In the genomic region with DNA sequence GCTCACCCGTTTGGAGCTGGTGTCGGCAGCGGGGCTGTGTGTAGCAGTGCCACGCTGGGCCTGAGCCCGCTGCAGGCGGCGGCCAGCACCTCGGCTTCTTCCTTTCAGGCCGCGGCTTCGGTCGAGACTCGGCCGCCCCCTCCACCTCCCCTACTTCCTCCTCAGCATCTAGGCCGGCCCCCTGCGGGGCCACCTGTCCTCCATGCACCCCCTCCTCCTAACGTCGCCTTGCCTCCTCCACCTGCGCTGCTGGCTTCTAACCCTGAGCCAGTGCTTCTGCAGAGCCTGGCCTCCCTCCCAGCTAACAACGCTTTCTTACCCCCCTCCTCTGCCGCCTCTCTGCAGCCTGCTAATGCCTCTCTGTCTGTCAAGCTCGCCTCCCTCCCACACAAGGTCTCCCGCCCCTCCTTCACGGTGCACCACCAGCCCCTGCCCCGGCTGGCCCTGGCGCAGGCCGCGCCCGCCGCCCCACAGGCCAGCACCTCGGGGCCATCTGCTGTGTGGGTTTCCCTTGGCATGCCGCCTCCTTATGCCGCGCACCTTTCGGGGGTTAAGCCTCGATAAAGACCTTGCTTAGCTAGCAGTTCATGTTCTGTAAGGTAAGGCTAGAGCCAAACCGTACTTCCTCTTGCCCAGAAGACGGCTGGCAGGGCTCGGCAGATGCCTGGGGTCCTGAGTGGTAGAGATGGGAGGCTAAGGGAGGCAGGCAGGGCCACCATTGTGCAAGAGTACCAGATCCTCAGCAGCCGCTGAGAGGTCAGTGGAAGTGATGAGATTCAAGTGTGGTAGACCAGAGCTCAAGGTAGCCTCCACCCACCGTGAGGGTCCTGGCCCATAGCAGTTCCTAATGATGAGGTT, we compare ENCODE assay signal across 8 mouse cellular contexts. TPM values are rescaled to one million over a fixed set of nuclear protein-coding genes. Genes with fewer than 3 reads are reported as not detected.
DNase-seq lines count a peak whose midpoint lies in the region; ATAC-seq lines count a peak whose summit lies in the region.

No protein-coding gene starts in this region.

- no peaks in the 10 kb centered on the region for H3K9me3 ChIP-seq in heart, embryonic 10.5 days
- H3K9me3 ChIP-seq in midbrain, embryonic 13.5 days = no peaks in the 10 kb centered on the region
- H3K9me3 ChIP-seq in midbrain, embryonic 15.5 days = no peaks in the 10 kb centered on the region

- 0 out of 2 replicates have a peak overlapping the region, but pooled peaks have one; percentile 10 for H3K9ac ChIP-seq in midbrain, embryonic 13.5 days (replicated peaks)
- no peak overlapping the region for H3K9ac ChIP-seq in midbrain, embryonic 15.5 days

- no peak overlapping the region for H3K4me2 ChIP-seq in midbrain, embryonic 13.5 days (replicated peaks)
- H3K4me2 ChIP-seq in midbrain, embryonic 15.5 days = no peak overlapping the region

- intact Hi-C loops in gastrocnemius, postnatal 14 days (cut with DNase I; ENCODE audit: low total_unique reads) = loop anchor here (5.0 kb wide), 1 partner anchor 45 kb away; no protein-coding TSS in a partner anchor

- H3K27me3 ChIP-seq in heart, embryonic 10.5 days (ENCODE audit: insufficient read depth, poor library complexity, severe bottlenecking) = no peaks in the 10 kb centered on the region
- no peaks in the 10 kb centered on the region for H3K27me3 ChIP-seq in midbrain, embryonic 13.5 days
- H3K27me3 ChIP-seq in midbrain, embryonic 15.5 days (replicated peaks) = no peaks in the 10 kb centered on the region

- H3K36me3 ChIP-seq in heart, embryonic 10.5 days = peaks cover 92% of the 10 kb centered on the region
- peaks cover 92% of the 10 kb centered on the region for H3K36me3 ChIP-seq in midbrain, embryonic 13.5 days
- H3K36me3 ChIP-seq in midbrain, embryonic 15.5 days (replicated peaks) = peaks cover 70% of the 10 kb centered on the region

- H3K4me3 ChIP-seq in heart, embryonic 10.5 days = peak overlapping the region; percentile 3; the same call in 1 of the 2 replicates
- H3K4me3 ChIP-seq in midbrain, embryonic 13.5 days (replicated peaks) = no peak overlapping the region
- no peak overlapping the region for H3K4me3 ChIP-seq in midbrain, embryonic 15.5 days

- peaks cover 43% of the 10 kb centered on the region for H3K4me1 ChIP-seq in heart, embryonic 10.5 days
- H3K4me1 ChIP-seq in midbrain, embryonic 13.5 days (replicated peaks) = peaks cover 19% of the 10 kb centered on the region
- H3K4me1 ChIP-seq in midbrain, embryonic 15.5 days = peaks cover 17% of the 10 kb centered on the region

- 76% methylated on average over 41 of the region's 41 CpGs for WGBS in heart, embryonic 10.5 days
- 81% methylated on average over 41 of the region's 41 CpGs for WGBS in midbrain, embryonic 13.5 days
- WGBS in midbrain, embryonic 15.5 days = 72% methylated on average over 41 of the region's 41 CpGs

- H3K27ac ChIP-seq in heart, embryonic 10.5 days = peak overlapping the region; percentile 65
- no peak overlapping the region for H3K27ac ChIP-seq in midbrain, embryonic 13.5 days
- no peak overlapping the region for H3K27ac ChIP-seq in midbrain, embryonic 15.5 days

- no peak for DNase-seq in heart, embryonic 10.5 days (ENCODE audit: low spot score)
- DNase-seq in heart, adult 9 months (ENCODE audit: low spot score in 2 of 2) = no peak
- DNase-seq in cerebellum, postnatal 14 days = peak; percentile 84 to 85
- peak; percentile 68 for DNase-seq in thymus, postnatal 0 days (ENCODE audit: low spot score)
- no peak for DNase-seq in gastrocnemius, postnatal 14 days

- ATAC-seq in midbrain, embryonic 13.5 days = no peak
- ATAC-seq in midbrain, embryonic 15.5 days (replicated peaks) = no peak; the same call in 1 of the 2 replicates
- no peak for ATAC-seq in erythroid progenitor cell, adult 5-6 weeks (replicated peaks; ENCODE audit: low FRiP score, poor library complexity, severe bottlenecking)

RNA-seq across cellular contexts. Expression of gene Sf3a2, which starts 5.6 kb away (rescaled TPM):
- polyA plus RNA-seq in heart, embryonic 10.5 days (2016; fragmentation: Nextera tagmentation; extraction: Ambion mirVana) = 70.6 and 84.1 TPM in 2 replicates
- polyA plus RNA-seq in midbrain, embryonic 13.5 days (2015; fragmentation: Nextera tagmentation; extraction: Ambion mirVana) = 64.1 and 64.9 TPM in 2 replicates
- 60.3 and 62.6 TPM in 2 replicates for polyA plus RNA-seq in midbrain, embryonic 15.5 days (2015; fragmentation: Nextera tagmentation; extraction: Ambion mirVana)
- polyA plus RNA-seq in thymus, postnatal 0 days (2015; fragmentation: Nextera tagmentation; extraction: Ambion mirVana) = 62.7 and 80.3 TPM in 2 replicates
- total RNA-seq in gastrocnemius, postnatal 14 days (2021) = 10 to 100 TPM; 23.6 to 30.0 TPM
- 34.2 and 48.6 TPM in 2 replicates for total RNA-seq in erythroid progenitor cell, adult 5-6 weeks (2015; ENCODE audit: low replicate concordance)
- 16.8 and 18.1 TPM in 2 replicates for total RNA-seq in erythroid progenitor cell, adult 5-6 weeks (2017; ENCODE audit: low replicate concordance)

RNA-seq across cellular contexts. Expression of gene Plekhj1, which starts 6.0 kb away (rescaled TPM):
- 116 and 151 TPM in 2 replicates for polyA plus RNA-seq in heart, embryonic 10.5 days (2016; fragmentation: Nextera tagmentation; extraction: Ambion mirVana)
- polyA plus RNA-seq in midbrain, embryonic 13.5 days (2015; fragmentation: Nextera tagmentation; extraction: Ambion mirVana) = 131 and 150 TPM in 2 replicates
- 130 and 147 TPM in 2 replicates for polyA plus RNA-seq in midbrain, embryonic 15.5 days (2015; fragmentation: Nextera tagmentation; extraction: Ambion mirVana)
- polyA plus RNA-seq in thymus, postnatal 0 days (2015; fragmentation: Nextera tagmentation; extraction: Ambion mirVana) = 137 and 140 TPM in 2 replicates
- 10 to 100 TPM; 21.4 to 23.1 TPM for total RNA-seq in gastrocnemius, postnatal 14 days (2021)
- total RNA-seq in erythroid progenitor cell, adult 5-6 weeks (2015; ENCODE audit: low replicate concordance) = 71.0 and 81.7 TPM in 2 replicates
- 18.9 and 38.1 TPM in 2 replicates for total RNA-seq in erythroid progenitor cell, adult 5-6 weeks (2017; ENCODE audit: low replicate concordance)

RNA-seq across cellular contexts. Expression of gene Amh, which starts 12.6 kb away (rescaled TPM):
- polyA plus RNA-seq in heart, embryonic 10.5 days (2016; fragmentation: Nextera tagmentation; extraction: Ambion mirVana) = not detected in 2 replicates
- polyA plus RNA-seq in midbrain, embryonic 13.5 days (2015; fragmentation: Nextera tagmentation; extraction: Ambion mirVana) = not detected in 2 replicates
- polyA plus RNA-seq in midbrain, embryonic 15.5 days (2015; fragmentation: Nextera tagmentation; extraction: Ambion mirVana) = 0.10 TPM in 2 replicates
- polyA plus RNA-seq in thymus, postnatal 0 days (2015; fragmentation: Nextera tagmentation; extraction: Ambion mirVana) = 0.08 TPM in 2 replicates
- under 1 TPM in 1 of 2 experiments, not detected in 1; 0.25 TPM for total RNA-seq in gastrocnemius, postnatal 14 days (2021)
- total RNA-seq in erythroid progenitor cell, adult 5-6 weeks (2015; ENCODE audit: low replicate concordance) = not detected in 2 replicates
- total RNA-seq in erythroid progenitor cell, adult 5-6 weeks (2017; ENCODE audit: low replicate concordance) = not detected in 2 replicates

RNA-seq across cellular contexts. Expression of gene Jsrp1, which starts 20.9 kb away (rescaled TPM):
- 7.9 and 8.8 TPM in 2 replicates for polyA plus RNA-seq in heart, embryonic 10.5 days (2016; fragmentation: Nextera tagmentation; extraction: Ambion mirVana)
- 0.28 and 0.43 TPM in 2 replicates for polyA plus RNA-seq in midbrain, embryonic 13.5 days (2015; fragmentation: Nextera tagmentation; extraction: Ambion mirVana)
- polyA plus RNA-seq in midbrain, embryonic 15.5 days (2015; fragmentation: Nextera tagmentation; extraction: Ambion mirVana) = 0.59 and 1.0 TPM in 2 replicates
- polyA plus RNA-seq in thymus, postnatal 0 days (2015; fragmentation: Nextera tagmentation; extraction: Ambion mirVana) = 0.15 and 0.29 TPM in 2 replicates
- 100 to 1,000 TPM; 345 to 379 TPM for total RNA-seq in gastrocnemius, postnatal 14 days (2021)
- total RNA-seq in erythroid progenitor cell, adult 5-6 weeks (2015; ENCODE audit: low replicate concordance) = not detected in 2 replicates
- not detected in 2 replicates for total RNA-seq in erythroid progenitor cell, adult 5-6 weeks (2017; ENCODE audit: low replicate concordance)

RNA-seq across cellular contexts. Expression of gene Oaz1, which starts 34.1 kb away (rescaled TPM):
- 2,064 and 2,176 TPM in 2 replicates for polyA plus RNA-seq in heart, embryonic 10.5 days (2016; fragmentation: Nextera tagmentation; extraction: Ambion mirVana)
- 1,319 and 1,425 TPM in 2 replicates for polyA plus RNA-seq in midbrain, embryonic 13.5 days (2015; fragmentation: Nextera tagmentation; extraction: Ambion mirVana)
- 1,243 and 1,388 TPM in 2 replicates for polyA plus RNA-seq in midbrain, embryonic 15.5 days (2015; fragmentation: Nextera tagmentation; extraction: Ambion mirVana)
- 2,037 and 2,048 TPM in 2 replicates for polyA plus RNA-seq in thymus, postnatal 0 days (2015; fragmentation: Nextera tagmentation; extraction: Ambion mirVana)
- total RNA-seq in gastrocnemius, postnatal 14 days (2021) = 100 to 1,000 TPM; 787 to 812 TPM
- total RNA-seq in erythroid progenitor cell, adult 5-6 weeks (2015; ENCODE audit: low replicate concordance) = 1,470 and 1,566 TPM in 2 replicates
- total RNA-seq in erythroid progenitor cell, adult 5-6 weeks (2017; ENCODE audit: low replicate concordance) = 158 and 259 TPM in 2 replicates

Comparison
In these comparisons a context has a peak if more than half of its experiments do, and no peak if none do; other contexts are left out.
1. DNase-seq: peak in cerebellum, postnatal 14 days (2 of 2) and thymus, postnatal 0 days (single experiment); none in heart, embryonic 10.5 days (single experiment), heart, adult 9 months (0 of 2) and gastrocnemius, postnatal 14 days (single experiment).